Mouse (Mus musculus): ENCODE measurements at regions not wholly inside any gene's neighbourhood (a gene's known extent, or its start where the extent isn't known, plus 50 kb on each side); places are given as distances from the start of the nearest gene placed in this dataset.
"Not testable (repeated sequence)": the region's sequence is repeated elsewhere in the genome, so short reads cannot be mapped to it uniquely, and the experiment has no call there.

DNA sequence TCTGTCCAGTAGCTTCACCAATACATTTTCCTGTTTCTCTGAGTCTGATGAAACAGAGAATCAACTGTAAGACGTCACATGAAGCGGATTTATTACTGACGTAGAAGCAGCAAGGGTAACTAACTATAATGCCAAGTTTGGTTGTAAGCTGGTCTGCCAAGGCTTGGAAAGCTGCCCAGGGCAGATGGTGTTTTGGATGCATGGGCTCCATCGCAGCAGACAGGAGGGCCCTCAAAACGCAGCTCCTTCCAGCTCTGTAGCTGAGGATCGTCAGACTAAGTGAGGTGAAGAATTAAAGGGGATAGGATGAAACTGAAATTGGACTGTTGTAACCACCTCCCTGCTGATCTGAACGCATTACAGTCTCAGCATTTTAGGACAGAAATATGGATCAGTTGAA lies 1079.2 kb upstream of the Manea start:
- 94% methylated on average over 7 of the region's 7 CpGs for WGBS
- ATAC-seq (ENCODE audit: low FRiP score) = no peak
- Histone ChIP-seq H3K9me3 (ENCODE audit: control insufficient read depth, low read length) (no peaks in the 10 kb centered on the region), H3K4me1 (replicated peaks; ENCODE audit: control insufficient read depth, insufficient read depth, low read length) (no peaks in the 10 kb centered on the region), H3K4me3 (ENCODE audit: low read depth, low read length) (no peak overlapping the region), H3K4me2 (replicated peaks; ENCODE audit: low read depth, low read length) (no peak overlapping the region), H3K27ac (ENCODE audit: low read depth, low read length) (no peak overlapping the region), H3K27me3 (ENCODE audit: control insufficient read depth, insufficient read depth, low read length) (no peaks in the 10 kb centered on the region), H3K9ac (ENCODE audit: low read depth, low read length) (no peak overlapping the region), H3K36me3 (ENCODE audit: control insufficient read depth, insufficient read depth, low read length) (no peaks in the 10 kb centered on the region)
- DNase-seq (ENCODE audit: low spot score) = no peak

DNA sequence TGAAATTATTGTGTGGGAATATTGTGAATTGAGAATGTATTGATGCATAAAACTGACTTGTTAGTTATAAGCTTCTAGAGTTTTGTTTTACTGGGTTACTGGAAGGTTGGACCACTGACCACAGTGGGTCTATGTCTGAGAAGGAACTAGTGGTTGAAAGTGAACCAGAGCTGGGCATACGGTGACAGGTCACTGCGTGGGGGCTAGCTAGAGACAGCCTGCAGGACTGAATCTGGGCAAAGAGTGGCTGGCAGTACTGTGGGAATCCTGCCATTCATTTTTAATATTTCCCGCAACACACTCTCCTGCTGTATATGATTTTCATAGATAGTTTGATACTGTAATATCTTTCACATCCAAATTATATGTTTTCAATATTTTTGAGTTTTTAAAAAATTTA lies 1077.2 kb upstream of the Manea start:
- ATAC-seq (ENCODE audit: low FRiP score) = no peak
- WGBS = 86% methylated on average over 3 of the region's 3 CpGs
- no peaks in the 10 kb centered on the region for H3K4me1 ChIP-seq (replicated peaks; ENCODE audit: control insufficient read depth, insufficient read depth, low read length)
- no peak overlapping the region for H3K27ac ChIP-seq (ENCODE audit: low read depth, low read length)
- no peak overlapping the region for H3K9ac ChIP-seq (ENCODE audit: low read depth, low read length)
- no peak overlapping the region for H3K4me3 ChIP-seq (ENCODE audit: low read depth, low read length)
- no peaks in the 10 kb centered on the region for H3K9me3 ChIP-seq (ENCODE audit: control insufficient read depth, low read length)
- H3K4me2 ChIP-seq (replicated peaks; ENCODE audit: low read depth, low read length) = no peak overlapping the region
- DNase-seq (ENCODE audit: low spot score) = no peak
- H3K27me3 ChIP-seq (ENCODE audit: control insufficient read depth, insufficient read depth, low read length) = no peaks in the 10 kb centered on the region
- H3K36me3 ChIP-seq (ENCODE audit: control insufficient read depth, insufficient read depth, low read length) = no peaks in the 10 kb centered on the region

DNA sequence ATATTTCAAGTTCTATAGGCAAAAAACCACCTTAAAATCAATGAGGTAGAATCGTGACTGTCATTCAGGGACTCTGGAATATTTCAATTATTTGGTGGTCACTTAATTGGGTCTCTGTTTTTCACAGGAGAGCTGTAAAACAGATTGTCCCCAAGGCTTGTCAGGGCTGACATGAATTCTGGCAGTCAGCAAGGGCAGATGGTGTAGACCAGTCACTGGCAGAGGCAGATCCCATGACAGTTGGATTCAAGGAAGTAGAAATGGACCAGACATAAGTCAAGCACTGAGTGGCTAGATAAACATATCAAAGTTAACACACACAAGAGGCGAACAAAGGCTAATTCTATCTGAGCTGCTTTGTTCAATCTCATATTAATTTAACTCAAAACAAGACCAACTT lies 1071.8 kb upstream of the Manea start:
- 83% methylated on average over 2 of the region's 2 CpGs for WGBS
- DNase-seq (ENCODE audit: low spot score) = no peak
- no peaks in the 10 kb centered on the region for H3K9me3 ChIP-seq (ENCODE audit: control insufficient read depth, low read length)
- no peak overlapping the region for H3K9ac ChIP-seq (ENCODE audit: low read depth, low read length)
- no peak overlapping the region for H3K27ac ChIP-seq (ENCODE audit: low read depth, low read length)
- no peaks in the 10 kb centered on the region for H3K4me1 ChIP-seq (replicated peaks; ENCODE audit: control insufficient read depth, insufficient read depth, low read length)
- H3K4me2 ChIP-seq (replicated peaks; ENCODE audit: low read depth, low read length) = no peak overlapping the region
- H3K27me3 ChIP-seq (ENCODE audit: control insufficient read depth, insufficient read depth, low read length) = no peaks in the 10 kb centered on the region
- no peak for ATAC-seq (ENCODE audit: low FRiP score)
- H3K36me3 ChIP-seq (ENCODE audit: control insufficient read depth, insufficient read depth, low read length) = no peaks in the 10 kb centered on the region
- no peak overlapping the region for H3K4me3 ChIP-seq (ENCODE audit: low read depth, low read length)

DNA sequence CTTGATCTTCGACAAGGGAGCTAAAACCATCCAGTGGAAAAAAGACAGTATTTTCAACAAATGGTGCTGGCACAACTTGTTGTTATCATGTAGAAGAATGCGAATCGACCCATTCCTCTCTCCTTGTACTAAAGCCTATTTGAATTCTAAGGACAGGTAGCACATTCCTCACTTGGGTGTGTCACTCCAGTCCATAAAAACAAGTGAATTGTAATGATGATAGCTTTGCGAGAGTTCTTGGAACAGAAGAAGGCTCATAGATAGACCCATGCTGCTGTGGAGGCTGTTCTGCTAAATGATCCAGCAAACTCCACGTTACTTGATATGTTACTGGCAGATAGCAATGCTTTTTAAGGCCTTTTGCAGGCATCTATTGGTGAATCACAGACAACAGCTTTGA lies 1038.2 kb upstream of the Manea start:
- H3K4me2 ChIP-seq (replicated peaks; ENCODE audit: low read depth, low read length); H3K27me3 ChIP-seq (ENCODE audit: control insufficient read depth, insufficient read depth, low read length); H3K4me1 ChIP-seq (replicated peaks; ENCODE audit: control insufficient read depth, insufficient read depth, low read length); H3K36me3 ChIP-seq (ENCODE audit: control insufficient read depth, insufficient read depth, low read length); H3K4me3 ChIP-seq (ENCODE audit: low read depth, low read length); H3K9ac ChIP-seq (ENCODE audit: low read depth, low read length); ATAC-seq (ENCODE audit: low FRiP score); H3K27ac ChIP-seq (ENCODE audit: low read depth, low read length); H3K9me3 ChIP-seq (ENCODE audit: control insufficient read depth, low read length); DNase-seq (ENCODE audit: low spot score): not testable (repeated sequence)
- 89% methylated on average over 5 of the region's 5 CpGs for WGBS

DNA sequence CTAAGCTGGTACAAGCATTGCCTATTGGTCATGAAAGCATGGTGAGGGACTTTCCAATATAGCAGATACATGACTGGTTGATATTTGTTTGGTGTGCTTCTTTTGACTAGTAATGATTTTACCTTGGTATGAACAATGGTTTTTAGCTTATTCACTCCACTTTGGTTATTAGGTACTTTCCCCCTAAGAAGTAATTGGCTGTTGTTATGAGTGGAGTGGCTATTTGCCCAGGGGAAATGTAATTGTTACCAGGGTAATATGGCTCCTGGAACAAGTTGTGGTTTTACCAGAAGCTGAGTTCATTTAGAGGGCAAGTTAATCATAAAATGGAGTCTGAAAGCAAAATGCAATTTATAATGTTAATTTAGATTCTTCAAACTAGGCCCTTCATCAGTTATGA lies 1000.2 kb upstream of the Manea start:
- H3K36me3 ChIP-seq (ENCODE audit: control insufficient read depth, insufficient read depth, low read length) = no peaks in the 10 kb centered on the region
- DNase-seq (ENCODE audit: low spot score) (no peak), ATAC-seq (ENCODE audit: low FRiP score) (no peak)
- no peaks in the 10 kb centered on the region for H3K4me1 ChIP-seq (replicated peaks; ENCODE audit: control insufficient read depth, insufficient read depth, low read length)
- no peak overlapping the region for H3K4me3 ChIP-seq (ENCODE audit: low read depth, low read length)
- no peak overlapping the region for H3K27ac ChIP-seq (ENCODE audit: low read depth, low read length)
- no peaks in the 10 kb centered on the region for H3K27me3 ChIP-seq (ENCODE audit: control insufficient read depth, insufficient read depth, low read length)
- H3K4me2 ChIP-seq (replicated peaks; ENCODE audit: low read depth, low read length) = no peak overlapping the region
- H3K9ac ChIP-seq (ENCODE audit: low read depth, low read length) = no peak overlapping the region
- H3K9me3 ChIP-seq (ENCODE audit: control insufficient read depth, low read length) = no peaks in the 10 kb centered on the region

DNA sequence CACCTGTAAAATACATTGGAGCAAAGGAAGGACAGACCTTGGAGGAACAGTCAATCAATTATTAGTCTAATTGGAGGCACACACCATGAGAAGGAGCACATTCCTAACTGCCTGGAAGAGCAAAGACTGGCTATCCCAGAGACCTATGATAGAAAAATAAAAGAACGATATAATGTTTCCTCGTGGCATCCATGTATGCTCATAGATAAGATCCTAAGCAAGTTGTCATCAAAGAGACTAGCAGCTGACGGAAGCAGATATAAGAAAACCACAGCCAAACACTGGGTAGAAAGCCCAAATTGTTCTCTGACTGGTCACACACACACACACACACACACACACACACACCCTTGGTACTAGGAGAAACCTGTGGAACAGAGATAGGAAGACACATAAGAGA lies 986.6 kb upstream of the Manea start:
- H3K4me1 ChIP-seq (replicated peaks; ENCODE audit: control insufficient read depth, insufficient read depth, low read length) = no peaks in the 10 kb centered on the region
- WGBS = 94% methylated on average over 3 of the region's 3 CpGs
- ATAC-seq (ENCODE audit: low FRiP score) (no peak), DNase-seq (ENCODE audit: low spot score) (no peak)
- no peaks in the 10 kb centered on the region for H3K27me3 ChIP-seq (ENCODE audit: control insufficient read depth, insufficient read depth, low read length)
- no peak overlapping the region for H3K9ac ChIP-seq (ENCODE audit: low read depth, low read length)
- H3K36me3 ChIP-seq (ENCODE audit: control insufficient read depth, insufficient read depth, low read length) = no peaks in the 10 kb centered on the region
- H3K27ac ChIP-seq (ENCODE audit: low read depth, low read length) = no peak overlapping the region
- no peak overlapping the region for H3K4me2 ChIP-seq (replicated peaks; ENCODE audit: low read depth, low read length)
- no peak overlapping the region for H3K4me3 ChIP-seq (ENCODE audit: low read depth, low read length)
- H3K9me3 ChIP-seq (ENCODE audit: control insufficient read depth, low read length) = no peaks in the 10 kb centered on the region

Data from hindbrain, embryonic 11.5 days (tissue).